Mouse (Mus musculus) lung, adult 2 months (tissue): Measurements from ENCODE around the gene Setdb1.

Experiments
- CTCF ChIP-seq: fragments of 200-500 bp; IDR thresholded peaks from 2 replicates; pipeline ENCODE4 v1.5.1; 2011; ENCODE audit warnings: mild to moderate bottlenecking, low read length, control low read depth; ENCODE audit not compliant: insufficient read depth
- POLR2A ChIP-seq: fragments of 200-500 bp; IDR thresholded peaks from 2 replicates; pipeline ENCODE4 v1.6.1; 2011; ENCODE audit warnings: low read depth, mild to moderate bottlenecking, control low read depth, low read length, borderline replicate concordance; ENCODE audit errors: extremely low read depth

- TF ChIP-seq POLR2A (no peak), CTCF (no peak)
Measured at GRCm38 (mm10) chr3:95298018-95298417, 59.0 kb downstream of the Setdb1 start.
